Mouse (Mus musculus) MEL (cell line): ENCODE results near the gene Dop1a. TPM values are rescaled to one million over a fixed set of nuclear protein-coding genes. Genes with fewer than 3 reads are reported as not detected.

ENCODE experiments used
- DNase-seq: peaks from one replicate; pipeline ENCODE4 v3.0.0; 2011; ENCODE audit warnings: low read depth, low spot score
- H3K27ac ChIP-seq: 2 replicates; pipeline ENCODE4 v1.5.1; 2012; ENCODE audit warnings: low read depth, mild to moderate bottlenecking, control low read depth, low read length, moderate library complexity; ENCODE audit not compliant: control insufficient read depth
- H3K27me3 ChIP-seq, 2 experiments: fragments of 150-350 bp in 1 of 2; sonication (generic) in 1 of 2; 2 replicates each; pipeline ENCODE4 v1.6.1; 2012; ENCODE audit warnings: low read length in 2 of 2, mild to moderate bottlenecking in 2 of 2, improper control_type of control experiment in 1 of 2, moderate library complexity in 1 of 2; ENCODE audit not compliant: insufficient read depth in 2 of 2, control insufficient read depth in 1 of 2
- H3K36me3 ChIP-seq, 2 experiments: 2 replicates each; pipeline ENCODE4 v1.6.1; 2012 to 2014; ENCODE audit warnings: low read length in 2 of 2, improper control_type of control experiment in 1 of 2, inconsistent platforms in 1 of 2, mild to moderate bottlenecking in 1 of 2; ENCODE audit not compliant: insufficient read depth in 2 of 2, control insufficient read depth in 1 of 2
- H3K4me1 ChIP-seq, 2 experiments: fragments of 150-350 bp in 1 of 2; sonication (generic) in 1 of 2; 2 replicates each; pipeline ENCODE4 v1.6.1; 2012; ENCODE audit warnings: low read length in 2 of 2, improper control_type of control experiment in 1 of 2, mild to moderate bottlenecking in 1 of 2; ENCODE audit not compliant: insufficient read depth in 2 of 2, control insufficient read depth in 1 of 2
- H3K4me3 ChIP-seq, 2 experiments: fragments of 150-350 bp in 1 of 2; sonication (generic) in 1 of 2; 2 replicates each; pipeline ENCODE4 v1.5.1; 2012; ENCODE audit warnings: low read depth in 2 of 2, low read length in 2 of 2, mild to moderate bottlenecking in 2 of 2, moderate library complexity in 2 of 2, control low read depth in 1 of 2, improper control_type of control experiment in 1 of 2; ENCODE audit not compliant: control insufficient read depth in 1 of 2, insufficient read depth in 1 of 2
- H3K79me2 ChIP-seq: 2 replicates; pipeline ENCODE4 v1.6.1; 2012; ENCODE audit warnings: mild to moderate bottlenecking, low read length, moderate library complexity; ENCODE audit not compliant: control insufficient read depth, poor library complexity, insufficient read depth
- H3K9ac ChIP-seq: 2 replicates; pipeline ENCODE4 v1.6.1; 2012; ENCODE audit warnings: low read depth, mild to moderate bottlenecking, control low read depth, low read length, moderate library complexity; ENCODE audit not compliant: control insufficient read depth, poor library complexity, severe bottlenecking
- H3K9me3 ChIP-seq: fragments of 150-350 bp; sonication (generic); replicated peaks from 2 replicates; pipeline ENCODE4 v1.6.1; 2012; ENCODE audit warnings: mild to moderate bottlenecking, low read length, improper control_type of control experiment, moderate library complexity; ENCODE audit not compliant: insufficient read depth
- CHD1 ChIP-seq: IDR thresholded peaks from 2 replicates; pipeline ENCODE4 v1.6.1; 2012; ENCODE audit warnings: low read depth, mild to moderate bottlenecking, inconsistent platforms, low read length, improper control_type of control experiment
- E2F4 ChIP-seq: IDR thresholded peaks from 2 replicates; pipeline ENCODE4 v1.6.1; 2011; ENCODE audit warnings: low read depth, low read length, improper control_type of control experiment, borderline replicate concordance
- ELF1 ChIP-seq: IDR thresholded peaks from 2 replicates; pipeline ENCODE4 v1.6.1; 2014; ENCODE audit warnings: low read depth, mild to moderate bottlenecking, inconsistent platforms, low read length, improper control_type of control experiment, moderate library complexity
- ETS1 ChIP-seq: IDR thresholded peaks from 2 replicates; pipeline ENCODE4 v1.6.1; 2012; ENCODE audit warnings: low read depth, mild to moderate bottlenecking, inconsistent platforms, low read length, improper control_type of control experiment, moderate library complexity
- GABPA ChIP-seq: IDR thresholded peaks from 2 replicates; pipeline ENCODE4 v1.6.1; 2012; ENCODE audit warnings: low read depth, mild to moderate bottlenecking, inconsistent platforms, low read length, improper control_type of control experiment, moderate library complexity
- GATA1 ChIP-seq: IDR thresholded peaks from 2 replicates; pipeline ENCODE4 v1.6.1; 2011; ENCODE audit warnings: low read depth, low read length, improper control_type of control experiment
- KAT2A ChIP-seq: conservative IDR thresholded peaks from 2 replicates; pipeline ENCODE4 v1.6.1; 2012; ENCODE audit warnings: low read depth, low read length, improper control_type of control experiment, inconsistent platforms
- MAFK ChIP-seq: IDR thresholded peaks from 2 replicates; pipeline ENCODE4 v1.6.1; 2011; ENCODE audit warnings: low read depth, mild to moderate bottlenecking, low read length, improper control_type of control experiment, borderline replicate concordance
- MAX ChIP-seq: IDR thresholded peaks from 2 replicates; pipeline ENCODE4 v1.6.1; 2011; ENCODE audit warnings: low read length, improper control_type of control experiment
- MEF2A ChIP-seq: IDR thresholded peaks from 2 replicates; pipeline ENCODE4 v1.6.1; 2014; ENCODE audit warnings: low read depth, mild to moderate bottlenecking, inconsistent platforms, low read length, improper control_type of control experiment; ENCODE audit not compliant: poor library complexity, insufficient replicate concordance, severe bottlenecking; ENCODE audit errors: extremely low read depth
- MXI1 ChIP-seq: IDR thresholded peaks from 2 replicates; pipeline ENCODE4 v1.6.1; 2011; ENCODE audit warnings: mild to moderate bottlenecking, low read depth, low read length, improper control_type of control experiment
- POLR2AphosphoS5 ChIP-seq: IDR thresholded peaks from 2 replicates; pipeline ENCODE4 v1.6.1; 2012; ENCODE audit warnings: low read depth, borderline replicate concordance, mild to moderate bottlenecking, inconsistent platforms, low read length, moderate library complexity, mixed read lengths
- SMC3 ChIP-seq: IDR thresholded peaks from 2 replicates; pipeline ENCODE4 v1.6.1; 2011; ENCODE audit warnings: low read depth, low read length, improper control_type of control experiment
- TAL1 ChIP-seq: IDR thresholded peaks from 2 replicates; pipeline ENCODE4 v1.6.1; 2012; ENCODE audit warnings: mild to moderate bottlenecking, inconsistent platforms, low read length, moderate library complexity, mixed read lengths
- ZC3H11A ChIP-seq: IDR thresholded peaks from 2 replicates; pipeline ENCODE4 v1.6.1; 2012; ENCODE audit warnings: low read depth, mild to moderate bottlenecking, inconsistent platforms, low read length, improper control_type of control experiment
- ZKSCAN1 ChIP-seq: IDR thresholded peaks from 2 replicates; pipeline ENCODE4 v1.6.1; 2012; ENCODE audit warnings: low read depth, mild to moderate bottlenecking, inconsistent platforms, low read length, improper control_type of control experiment, moderate library complexity
- ZNF384 ChIP-seq: IDR thresholded peaks from 2 replicates; pipeline ENCODE4 v1.6.1; 2012; ENCODE audit warnings: low read depth, mild to moderate bottlenecking, inconsistent platforms, low read length, improper control_type of control experiment
- polyA plus RNA-seq, 2 experiments: library from polyadenylated mRNA; stranded (reverse) in 1 of 2; unstranded in 1 of 2; fragments of >175 nt in 1 of 2; fragments of >200 nt in 1 of 2; gene quantifications; 2 replicates each; pipeline versions ENCODE4 v1.2.1 to v1.2.4; 2012; ENCODE audit warnings: low replicate concordance in 2 of 2, low read depth in 1 of 2; ENCODE audit not compliant: insufficient read length in 2 of 2, insufficient read depth in 1 of 2, missing spikeins in 1 of 2
- total RNA-seq: library from RNA; depleted of rRNA; stranded (reverse); fragments of 300-350 nt; gene quantifications from 2 replicates; pipeline ENCODE4 v1.2.3, GENCODE M21; 2012

Gene Dop1a
- total and polyA plus RNA-seq, 3 experiments = 15.0 to 16.8 TPM; not detected in 1

GRCm38 (mm10) chr9:86438337-86439009 lies 28.5 kb upstream of the Dop1a start:
- H3K4me1 ChIP-seq = no peaks in the 10 kb centered on the region
- no peak for TF ChIP-seq MEF2A
- H3K79me2 ChIP-seq = no peaks in the 10 kb centered on the region
- H3K9ac ChIP-seq = no peak overlapping the region
- no peak for DNase-seq
- H3K27ac ChIP-seq = no peak overlapping the region
- no peaks in the 10 kb centered on the region for H3K27me3 ChIP-seq
- no peak overlapping the region for H3K4me3 ChIP-seq
- no peaks in the 10 kb centered on the region for H3K9me3 ChIP-seq
- H3K36me3 ChIP-seq = no peaks in the 10 kb centered on the region

- Histone ChIP-seq H3K4me3 (no peak overlapping the region), H3K27me3 (no peaks in the 10 kb centered on the region), H3K36me3 (no peaks in the 10 kb centered on the region), H3K9me3 (no peaks in the 10 kb centered on the region), H3K79me2 (no peaks in the 10 kb centered on the region), H3K4me1 (no peaks in the 10 kb centered on the region), H3K27ac (no peak overlapping the region), H3K9ac (no peak overlapping the region)
- TF ChIP-seq POLR2AphosphoS5 (no peak), ZNF384 (no peak), MAX (no peak), ZC3H11A (no peak), SMC3 (no peak), MXI1 (no peak), CHD1 (no peak), MEF2A (no peak), ETS1 (no peak), KAT2A (no peak), TAL1 (no peak), ELF1 (no peak), GATA1 (no peak), E2F4 (no peak), MAFK (no peak), GABPA (no peak), ZKSCAN1 (no peak)
- no peak for DNase-seq
Measured at GRCm38 (mm10) chr9:86442248-86442647, 24.7 kb upstream of the Dop1a start.
